Mouse (Mus musculus) layer of hippocampus, postnatal 14 days (tissue): ENCODE data around the gene Spata13. TPM values are rescaled to one million over a fixed set of nuclear protein-coding genes. Genes with fewer than 3 reads are reported as not detected.
A peak's percentile ranks its signal among the peaks of the same experiment; 100 is the strongest.

Experiments
- DNase-seq, 2 experiments: peaks; one replicate each; pipeline ENCODE4 v3.0.0; 2021 to 2022; ENCODE audit warnings: low spot score in 2 of 2, mixed read lengths in 1 of 2
- total RNA-seq, 2 experiments: library from RNA; stranded (reverse); gene quantifications; 2 replicates each; pipeline ENCODE4 v1.2.3; 2021

The Spata13 gene
- total RNA-seq, 2 experiments from 2014 or later, result 25.2 to 30.5 TPM

- no peak for DNase-seq
Measured at GRCm38 (mm10) chr14:60711161-60711560, 77.4 kb downstream of the Spata13 start.

GRCm38 (mm10) chr14:60711590-60712288, 77.9 kb downstream of the Spata13 start:
- DNase-seq, result no peak

GRCm38 (mm10) chr14:60712289-60712830, 78.6 kb downstream of the Spata13 start:
- no peak for DNase-seq

- DNase-seq, result no peak
Measured at GRCm38 (mm10) chr14:60715686-60716085, 81.9 kb downstream of the Spata13 start.

- no peak for DNase-seq
Measured at GRCm38 (mm10) chr14:60721304-60721703, 87.5 kb downstream of the Spata13 start.

GRCm38 (mm10) chr14:60721938-60722337, 88.1 kb downstream of the Spata13 start:
- DNase-seq, result no peak

GRCm38 (mm10) chr14:60726091-60726490, 92.3 kb downstream of the Spata13 start:
- DNase-seq, result no peak

- DNase-seq, result no peak
Measured at GRCm38 (mm10) chr14:60727130-60727529, 93.3 kb downstream of the Spata13 start.

- DNase-seq, result no peak
Measured at GRCm38 (mm10) chr14:60732081-60732480, 98.3 kb downstream of the Spata13 start.

GRCm38 (mm10) chr14:60732787-60733186, 99.0 kb downstream of the Spata13 start:
- DNase-seq, result no peak

- no peak for DNase-seq
Measured at GRCm38 (mm10) chr14:60733706-60734105, 99.9 kb downstream of the Spata13 start.

- no peak for DNase-seq
Measured at GRCm38 (mm10) chr14:60735206-60735605, 101.4 kb downstream of the Spata13 start.

GRCm38 (mm10) chr14:60735848-60736547, 102.2 kb downstream of the Spata13 start:
- no peak for DNase-seq

GRCm38 (mm10) chr14:60736591-60737192, 102.9 kb downstream of the Spata13 start:
- DNase-seq, result no peak

- no peak for DNase-seq
Measured at GRCm38 (mm10) chr14:60737202-60737611, 103.4 kb downstream of the Spata13 start.

- no peak for DNase-seq
Measured at GRCm38 (mm10) chr14:60738434-60738938, 104.7 kb downstream of the Spata13 start.

GRCm38 (mm10) chr14:60739155-60739554, 105.4 kb downstream of the Spata13 start:
- no peak for DNase-seq

- DNase-seq, result no peak
Measured at GRCm38 (mm10) chr14:60739616-60740015, 105.8 kb downstream of the Spata13 start.

- no peak for DNase-seq
Measured at GRCm38 (mm10) chr14:60740507-60740906, 106.7 kb downstream of the Spata13 start.

- no peak for DNase-seq
Measured at GRCm38 (mm10) chr14:60741033-60741432, 107.2 kb downstream of the Spata13 start.

GRCm38 (mm10) chr14:60741490-60741981, 107.7 kb downstream of the Spata13 start:
- peak in 1 of 2 experiments; percentile 69 for DNase-seq
